In genomic region chr4:136977244-136977643, GRCm38 (mm10) we compare ENCODE assay signal across 23 mouse cellular contexts. TPM values are rescaled to one million over a fixed set of nuclear protein-coding genes. Genes with fewer than 3 reads are reported as not detected.
DNase-seq lines count a peak whose midpoint lies in the region; ATAC-seq and TF ChIP-seq lines count a peak whose summit lies in the region.
"Had no signal": no experiment of that assay in that cellular context is flagged by ENCODE, and none has a peak within 500 bp of the region (broad histone marks: within the 10 kb centered on the region; RNA-seq: fewer than 3 reads in every experiment).

No protein-coding gene starts in this region.

- DNase-seq in limb, embryonic 10.5 days (ENCODE audit: low spot score), result no peak
- peak; percentile 76 for DNase-seq in midbrain, embryonic 11.5 days (ENCODE audit: low spot score, missing footprints)
- DNase-seq in adrenal gland, postnatal 10 days, result no peak
- DNase-seq: adrenal gland, adult 2 months; adrenal gland, adult 8-10 months; adrenal gland, postnatal 14 days; adrenal gland, postnatal 25 days; adrenal gland, postnatal 36 days; B cell, adult 2 months; cerebellum, adult 11 months; cerebellum, adult 11-12 months; cerebellum, adult 18-20 months had no signal

- no peaks in the 10 kb centered on the region for H3K79me2 ChIP-seq in myocyte (ENCODE audit: control insufficient read depth, insufficient read depth)

- no peak overlapping the region for H3K4me3 ChIP-seq in intestine, embryonic 16.5 days (ENCODE audit: low read length)
- H3K4me3 ChIP-seq in intestine, embryonic 15.5 days (replicated peaks), result no peak overlapping the region
- H3K4me3 ChIP-seq in limb, embryonic 15.5 days, result no peak overlapping the region
- no peak overlapping the region for H3K4me3 ChIP-seq in limb, embryonic 10.5 days
- H3K4me3 ChIP-seq in midbrain, embryonic 11.5 days (ENCODE audit: low read depth, low read length), result no peak overlapping the region
- no peak overlapping the region for H3K4me3 ChIP-seq in midbrain, embryonic 16.5 days (ENCODE audit: low read depth, low read length)
- H3K4me3 ChIP-seq in myocyte, result no peak overlapping the region

- H3ac ChIP-seq in myocyte (ENCODE audit: control insufficient read depth, insufficient read length), result no peak overlapping the region

- H3K27me3 ChIP-seq in intestine, embryonic 16.5 days (replicated peaks; ENCODE audit: control insufficient read depth, insufficient read depth, low read length), result peaks cover 3% of the 10 kb centered on the region; the same call in 1 of the 2 replicates
- 0 out of 2 replicates have a peak, but pooled peaks cover 6% of the 10 kb centered on the region for H3K27me3 ChIP-seq in intestine, embryonic 15.5 days (replicated peaks)
- peaks cover 14% of the 10 kb centered on the region for H3K27me3 ChIP-seq in limb, embryonic 15.5 days
- H3K27me3 ChIP-seq in limb, embryonic 10.5 days (ENCODE audit: low read depth, poor library complexity, severe bottlenecking), result peaks cover 70% of the 10 kb centered on the region
- peaks cover 41% of the 10 kb centered on the region for H3K27me3 ChIP-seq in midbrain, embryonic 11.5 days (ENCODE audit: control insufficient read depth, insufficient read depth, low read length)
- H3K27me3 ChIP-seq in midbrain, embryonic 16.5 days (ENCODE audit: control insufficient read depth, insufficient read depth, low read depth, low read length), result peaks cover 10% of the 10 kb centered on the region
- H3K27me3 ChIP-seq in myocyte (ENCODE audit: control insufficient read depth, insufficient read depth, insufficient read length), result peaks cover 57% of the 10 kb centered on the region
- H3K27me3 ChIP-seq: Patski had no signal

- ATAC-seq in intestine, embryonic 16.5 days, result peak; percentile 51; the same call in 1 of the 2 replicates
- ATAC-seq in intestine, embryonic 15.5 days, result no peak
- ATAC-seq in limb, embryonic 15.5 days (ENCODE audit: insufficient number of reproducible peaks, low FRiP score, low TSS enrichment, low read depth), result no peak
- no peak for ATAC-seq in midbrain, embryonic 11.5 days (ENCODE audit: low FRiP score)
- ATAC-seq in midbrain, embryonic 16.5 days, result no peak
- ATAC-seq: activated CD4-positive, CD25-positive, alpha-beta regulatory T cell, adult 4 months; CD4-positive, CD25-positive, alpha-beta regulatory T cell, adult 4 months; Patski had no signal

- no peak for TF ChIP-seq POLR2A in myocyte (IDR thresholded peaks at IDR 0.05; ENCODE audit: insufficient read length, low read depth)

- 43% methylated on average over 8 of the region's 8 CpGs for WGBS in intestine, embryonic 16.5 days
- WGBS in intestine, embryonic 15.5 days, result 46% methylated on average over 8 of the region's 8 CpGs
- WGBS in limb, embryonic 15.5 days, result 60% methylated on average over 8 of the region's 8 CpGs
- 65% methylated on average over 8 of the region's 8 CpGs for WGBS in limb, embryonic 10.5 days
- 61% methylated on average over 8 of the region's 8 CpGs for WGBS in midbrain, embryonic 11.5 days
- WGBS in midbrain, embryonic 16.5 days, result 65% methylated on average over 8 of the region's 8 CpGs

- H3K27ac ChIP-seq in intestine, embryonic 16.5 days (ENCODE audit: low read length), result no peak overlapping the region
- no peak overlapping the region for H3K27ac ChIP-seq in intestine, embryonic 15.5 days
- H3K27ac ChIP-seq in limb, embryonic 15.5 days, result no peak overlapping the region
- no peak overlapping the region for H3K27ac ChIP-seq in limb, embryonic 10.5 days
- no peak overlapping the region for H3K27ac ChIP-seq in midbrain, embryonic 11.5 days (ENCODE audit: low read depth, low read length)
- no peak overlapping the region for H3K27ac ChIP-seq in midbrain, embryonic 16.5 days (ENCODE audit: low read length)

- H3K36me3 ChIP-seq in intestine, embryonic 16.5 days (ENCODE audit: control insufficient read depth, insufficient read depth, low read length), result no peaks in the 10 kb centered on the region
- H3K36me3 ChIP-seq in intestine, embryonic 15.5 days, result no peaks in the 10 kb centered on the region
- 0 out of 2 replicates have a peak, but pooled peaks cover 3% of the 10 kb centered on the region for H3K36me3 ChIP-seq in limb, embryonic 15.5 days
- H3K36me3 ChIP-seq in limb, embryonic 10.5 days, result no peaks in the 10 kb centered on the region
- no peaks in the 10 kb centered on the region for H3K36me3 ChIP-seq in midbrain, embryonic 11.5 days (ENCODE audit: control insufficient read depth, insufficient read depth, low read length)
- H3K36me3 ChIP-seq in midbrain, embryonic 16.5 days (ENCODE audit: control insufficient read depth, insufficient read depth, low read length), result no peaks in the 10 kb centered on the region
- no peaks in the 10 kb centered on the region for H3K36me3 ChIP-seq in myocyte (ENCODE audit: control insufficient read depth, insufficient read depth)

- H3K4me2 ChIP-seq in intestine, embryonic 16.5 days (ENCODE audit: low read depth, low read length), result no peak overlapping the region
- H3K4me2 ChIP-seq in intestine, embryonic 15.5 days (replicated peaks), result no peak overlapping the region
- no peak overlapping the region for H3K4me2 ChIP-seq in limb, embryonic 15.5 days
- no peak overlapping the region for H3K4me2 ChIP-seq in midbrain, embryonic 11.5 days
- H3K4me2 ChIP-seq in midbrain, embryonic 16.5 days (ENCODE audit: low read length), result no peak overlapping the region
- no peak overlapping the region for H3K4me2 ChIP-seq in myocyte (ENCODE audit: low read depth)

- no peak overlapping the region for H3K9ac ChIP-seq in intestine, embryonic 16.5 days (ENCODE audit: low read depth, low read length)
- no peak overlapping the region for H3K9ac ChIP-seq in intestine, embryonic 15.5 days
- H3K9ac ChIP-seq in limb, embryonic 15.5 days, result 0 out of 2 replicates have a peak overlapping the region, but pooled peaks have one; percentile 4
- no peak overlapping the region; the same call in 1 of the 2 replicates for H3K9ac ChIP-seq in midbrain, embryonic 11.5 days (ENCODE audit: low read length)
- H3K9ac ChIP-seq in midbrain, embryonic 16.5 days (ENCODE audit: low read depth, low read length), result no peak overlapping the region

- no peaks in the 10 kb centered on the region for H3K9me3 ChIP-seq in intestine, embryonic 16.5 days (ENCODE audit: control insufficient read depth, low read length)
- no peaks in the 10 kb centered on the region for H3K9me3 ChIP-seq in intestine, embryonic 15.5 days
- no peaks in the 10 kb centered on the region for H3K9me3 ChIP-seq in limb, embryonic 15.5 days
- no peaks in the 10 kb centered on the region for H3K9me3 ChIP-seq in limb, embryonic 10.5 days (replicated peaks)
- H3K9me3 ChIP-seq in midbrain, embryonic 11.5 days (ENCODE audit: control insufficient read depth, low read length), result no peaks in the 10 kb centered on the region
- no peaks in the 10 kb centered on the region for H3K9me3 ChIP-seq in midbrain, embryonic 16.5 days (replicated peaks; ENCODE audit: control insufficient read depth, low read length, poor library complexity, severe bottlenecking)
- H3K9me3 ChIP-seq: G1E had no signal

- peaks cover 3% of the 10 kb centered on the region; the same call in 1 of the 2 replicates for H3K4me1 ChIP-seq in intestine, embryonic 16.5 days (ENCODE audit: control insufficient read depth, insufficient read depth, low read length)
- H3K4me1 ChIP-seq in intestine, embryonic 15.5 days (replicated peaks), result 0 out of 2 replicates have a peak, but pooled peaks cover 2% of the 10 kb centered on the region
- H3K4me1 ChIP-seq in limb, embryonic 15.5 days, result peaks cover 10% of the 10 kb centered on the region; the same call in 1 of the 2 replicates
- H3K4me1 ChIP-seq in limb, embryonic 10.5 days, result peaks cover 11% of the 10 kb centered on the region
- H3K4me1 ChIP-seq in midbrain, embryonic 11.5 days (ENCODE audit: control insufficient read depth, insufficient read depth, low read length), result peaks cover 10% of the 10 kb centered on the region
- H3K4me1 ChIP-seq in midbrain, embryonic 16.5 days (ENCODE audit: control insufficient read depth, insufficient read depth, low read length), result peaks cover 17% of the 10 kb centered on the region; the same call in 1 of the 2 replicates

TF ChIP-seq in myocyte, 11 proteins besides CTCF, POLR2A, EP300 and RAD21:
- no peak for TF ChIP-seq MYOG (IDR thresholded peaks at IDR 0.05; ENCODE audit: control insufficient read depth in 1 of 3, insufficient read depth in 1 of 3, insufficient read length in 2 of 3, low read depth in 2 of 3)
- TF ChIP-seq E2F4 (IDR thresholded peaks at IDR 0.05; ENCODE audit: insufficient read depth), result no peak
- peak; percentile 4 for TF ChIP-seq POLR2AphosphoS2 (IDR thresholded peaks at IDR 0.05; ENCODE audit: insufficient read length, low read depth)
TF ChIP-seq in myocyte: peak in this region for 1.

RNA-seq across cellular contexts. Expression of gene Epha8, which starts 20.6 kb away (rescaled TPM):
- polyA plus RNA-seq in intestine, embryonic 16.5 days (2015; fragmentation: Nextera tagmentation; extraction: Ambion mirVana), result 0.33 and 0.54 TPM in 2 replicates
- polyA plus RNA-seq in intestine, embryonic 15.5 days (2015; fragmentation: Nextera tagmentation; extraction: Ambion mirVana), result 0.80 and 0.84 TPM in 2 replicates
- 2.2 and 2.5 TPM in 2 replicates for polyA plus RNA-seq in limb, embryonic 15.5 days (2015; fragmentation: Nextera tagmentation; extraction: Ambion mirVana)
- polyA plus RNA-seq in limb, embryonic 10.5 days (2016; fragmentation: Nextera tagmentation; extraction: Ambion mirVana), result 0.29 and 0.55 TPM in 2 replicates
- 4.1 and 5.0 TPM in 2 replicates for polyA plus RNA-seq in midbrain, embryonic 11.5 days (2014; fragmentation: Nextera tagmentation; extraction: Ambion mirVana)
- polyA plus RNA-seq in midbrain, embryonic 16.5 days (2015; fragmentation: Nextera tagmentation; extraction: Ambion mirVana), result 18.4 and 20.7 TPM in 2 replicates
- polyA plus RNA-seq in myocyte (2012; fragmentation: generic; extraction: Trizol), result not detected
- total RNA-seq in adrenal gland, postnatal 10 days (2021), result under 1 TPM; 0.12 to 0.30 TPM
- total RNA-seq: CH12.LX, MEL had no signal
- polyA plus RNA-seq: activated CD4-positive, CD25-positive, alpha-beta regulatory T cell, adult 4 months; CD4-positive, CD25-positive, alpha-beta regulatory T cell, adult 4 months; G1E; Patski had no signal
